Mouse (Mus musculus): ENCODE measurements around the gene Ccdc171. TPM values are rescaled to one million over a fixed set of nuclear protein-coding genes. Genes with fewer than 3 reads are reported as not detected.
"Not testable (repeated sequence)": the region's sequence is repeated elsewhere in the genome, so short reads cannot be mapped to it uniquely, and the experiment has no call there.

The Ccdc171 gene
- polyA plus RNA-seq, 1 experiment from 2014 or later: 3.4 TPM

GRCm38 (mm10) chr4:83580157-83580556 is 54.8 kb downstream of the Ccdc171 start:
- Histone ChIP-seq H3K9me3 (no peaks in the 10 kb centered on the region), H3K4me1 (no peaks in the 10 kb centered on the region), H3K4me2 (no peak overlapping the region), H3K36me3 (no peaks in the 10 kb centered on the region), H3K9ac (no peak overlapping the region), H3K4me3 (no peak overlapping the region), H3K27ac (no peak overlapping the region), H3K27me3 (no peaks in the 10 kb centered on the region)
- WGBS: 17% methylated on average over 1 of the region's 1 CpGs
- ATAC-seq (ENCODE audit: insufficient number of reproducible peaks, low FRiP score, low TSS enrichment, low read depth): no peak

- no peaks in the 10 kb centered on the region for H3K4me1 ChIP-seq
- no peak for ATAC-seq (ENCODE audit: insufficient number of reproducible peaks, low FRiP score, low TSS enrichment, low read depth)
- WGBS: 94% methylated on average over 1 of the region's 1 CpGs
- no peak overlapping the region for H3K27ac ChIP-seq
- no peaks in the 10 kb centered on the region for H3K27me3 ChIP-seq
- H3K9ac ChIP-seq: no peak overlapping the region
- no peak overlapping the region for H3K4me3 ChIP-seq
- H3K4me2 ChIP-seq: no peak overlapping the region
- no peaks in the 10 kb centered on the region for H3K9me3 ChIP-seq
- no peaks in the 10 kb centered on the region for H3K36me3 ChIP-seq
These were observed 62.2 kb downstream of the Ccdc171 start for GRCm38 (mm10) chr4:83587563-83587962.

GRCm38 (mm10) chr4:83596486-83596885 is 71.1 kb downstream of the Ccdc171 start:
- H3K9ac ChIP-seq: no peak overlapping the region
- H3K27me3 ChIP-seq: no peaks in the 10 kb centered on the region
- 28% methylated on average over 2 of the region's 2 CpGs for WGBS
- no peaks in the 10 kb centered on the region for H3K9me3 ChIP-seq
- H3K4me3 ChIP-seq: no peak overlapping the region
- H3K4me1 ChIP-seq: no peaks in the 10 kb centered on the region
- no peak for ATAC-seq (ENCODE audit: insufficient number of reproducible peaks, low FRiP score, low TSS enrichment, low read depth)
- H3K36me3 ChIP-seq: no peaks in the 10 kb centered on the region
- no peak overlapping the region for H3K4me2 ChIP-seq
- H3K27ac ChIP-seq: no peak overlapping the region

GRCm38 (mm10) chr4:83611111-83611510 is 85.8 kb downstream of the Ccdc171 start:
- Histone ChIP-seq H3K27me3 (no peaks in the 10 kb centered on the region), H3K4me2 (no peak overlapping the region), H3K9me3 (no peaks in the 10 kb centered on the region), H3K4me3 (no peak overlapping the region), H3K9ac (no peak overlapping the region), H3K4me1 (no peaks in the 10 kb centered on the region), H3K27ac (no peak overlapping the region), H3K36me3 (no peaks in the 10 kb centered on the region)
- ATAC-seq (ENCODE audit: insufficient number of reproducible peaks, low FRiP score, low TSS enrichment, low read depth): no peak
- WGBS: 80% methylated on average over 3 of the region's 3 CpGs

- H3K9me3 ChIP-seq; H3K9ac ChIP-seq; ATAC-seq (ENCODE audit: insufficient number of reproducible peaks, low FRiP score, low TSS enrichment, low read depth); H3K27ac ChIP-seq; H3K4me2 ChIP-seq; H3K4me1 ChIP-seq; H3K4me3 ChIP-seq; H3K27me3 ChIP-seq; H3K36me3 ChIP-seq: not testable (repeated sequence)
- 32% methylated on average over 10 of the region's 13 CpGs for WGBS
These were observed 97.8 kb downstream of the Ccdc171 start for GRCm38 (mm10) chr4:83623021-83623711.

GRCm38 (mm10) chr4:83623732-83624131 is 98.4 kb downstream of the Ccdc171 start:
- Histone ChIP-seq H3K27ac (no peak overlapping the region), H3K4me2 (no peak overlapping the region), H3K4me1 (no peaks in the 10 kb centered on the region), H3K27me3 (no peaks in the 10 kb centered on the region), H3K9me3 (no peaks in the 10 kb centered on the region), H3K36me3 (no peaks in the 10 kb centered on the region), H3K9ac (no peak overlapping the region), H3K4me3 (no peak overlapping the region)
- WGBS: 88% methylated on average over 4 of the region's 4 CpGs
- ATAC-seq (ENCODE audit: insufficient number of reproducible peaks, low FRiP score, low TSS enrichment, low read depth): no peak

- no peak for ATAC-seq (ENCODE audit: insufficient number of reproducible peaks, low FRiP score, low TSS enrichment, low read depth)
- WGBS: 91% methylated on average over 4 of the region's 4 CpGs
- Histone ChIP-seq H3K4me1 (peaks cover under 1% of the 10 kb centered on the region; the same call in 1 of the 2 replicates), H3K9me3 (no peaks in the 10 kb centered on the region), H3K9ac (no peak overlapping the region), H3K36me3 (no peaks in the 10 kb centered on the region), H3K27ac (no peak overlapping the region), H3K4me2 (no peak overlapping the region), H3K27me3 (no peaks in the 10 kb centered on the region), H3K4me3 (no peak overlapping the region)
These were observed 126.1 kb downstream of the Ccdc171 start for GRCm38 (mm10) chr4:83651453-83651852.

- no peak overlapping the region for H3K9ac ChIP-seq
- ATAC-seq (ENCODE audit: insufficient number of reproducible peaks, low FRiP score, low TSS enrichment, low read depth): no peak
- H3K4me3 ChIP-seq: no peak overlapping the region
- no peaks in the 10 kb centered on the region for H3K36me3 ChIP-seq
- no peaks in the 10 kb centered on the region for H3K27me3 ChIP-seq
- 51% methylated on average over 6 of the region's 6 CpGs for WGBS
- H3K27ac ChIP-seq: no peak overlapping the region
- no peaks in the 10 kb centered on the region for H3K9me3 ChIP-seq
- peaks cover 8% of the 10 kb centered on the region; the same call in 1 of the 2 replicates for H3K4me1 ChIP-seq
- no peak overlapping the region for H3K4me2 ChIP-seq
These were observed 130.1 kb downstream of the Ccdc171 start for GRCm38 (mm10) chr4:83655396-83655795.

- Histone ChIP-seq H3K27ac (no peak overlapping the region), H3K36me3 (no peaks in the 10 kb centered on the region), H3K9ac (no peak overlapping the region), H3K4me2 (no peak overlapping the region), H3K9me3 (no peaks in the 10 kb centered on the region), H3K27me3 (no peaks in the 10 kb centered on the region), H3K4me1 (peaks cover 8% of the 10 kb centered on the region; the same call in 1 of the 2 replicates), H3K4me3 (no peak overlapping the region)
- ATAC-seq (ENCODE audit: insufficient number of reproducible peaks, low FRiP score, low TSS enrichment, low read depth): no peak
- 21% methylated on average over 10 of the region's 10 CpGs for WGBS
These were observed 131.2 kb downstream of the Ccdc171 start for GRCm38 (mm10) chr4:83656571-83656970.

- no peak overlapping the region for H3K4me3 ChIP-seq
- H3K27ac ChIP-seq: no peak overlapping the region
- H3K4me1 ChIP-seq: peaks cover 8% of the 10 kb centered on the region; the same call in 1 of the 2 replicates
- no peaks in the 10 kb centered on the region for H3K9me3 ChIP-seq
- 65% methylated on average over 6 of the region's 6 CpGs for WGBS
- no peak for ATAC-seq (ENCODE audit: insufficient number of reproducible peaks, low FRiP score, low TSS enrichment, low read depth)
- H3K36me3 ChIP-seq: no peaks in the 10 kb centered on the region
- H3K27me3 ChIP-seq: no peaks in the 10 kb centered on the region
- no peak overlapping the region for H3K4me2 ChIP-seq
- no peak overlapping the region for H3K9ac ChIP-seq
These were observed 131.7 kb downstream of the Ccdc171 start for GRCm38 (mm10) chr4:83657021-83657420.

GRCm38 (mm10) chr4:83658415-83658814 is 133.1 kb downstream of the Ccdc171 start:
- Histone ChIP-seq H3K9ac (no peak overlapping the region), H3K36me3 (no peaks in the 10 kb centered on the region), H3K9me3 (no peaks in the 10 kb centered on the region), H3K4me3 (no peak overlapping the region), H3K27me3 (no peaks in the 10 kb centered on the region), H3K27ac (no peak overlapping the region), H3K4me2 (no peak overlapping the region), H3K4me1 (peaks cover 8% of the 10 kb centered on the region; the same call in 1 of the 2 replicates)
- no peak for ATAC-seq (ENCODE audit: insufficient number of reproducible peaks, low FRiP score, low TSS enrichment, low read depth)
- 75% methylated on average over 10 of the region's 10 CpGs for WGBS

- H3K9me3 ChIP-seq: no peaks in the 10 kb centered on the region
- no peak overlapping the region for H3K4me2 ChIP-seq
- no peaks in the 10 kb centered on the region for H3K36me3 ChIP-seq
- H3K4me1 ChIP-seq: peaks cover 8% of the 10 kb centered on the region; the same call in 1 of the 2 replicates
- H3K9ac ChIP-seq: no peak overlapping the region
- H3K27me3 ChIP-seq: no peaks in the 10 kb centered on the region
- H3K4me3 ChIP-seq: no peak overlapping the region
- 46% methylated on average over 11 of the region's 11 CpGs for WGBS
- 0 out of 2 replicates have a peak, but pooled peaks have one; percentile 24 for ATAC-seq (ENCODE audit: insufficient number of reproducible peaks, low FRiP score, low TSS enrichment, low read depth)
- no peak overlapping the region for H3K27ac ChIP-seq
These were observed 134.1 kb downstream of the Ccdc171 start for GRCm38 (mm10) chr4:83659411-83659810.

Data from limb, embryonic 15.5 days (tissue).